Mouse (Mus musculus): ENCODE measurements at regions not wholly inside any gene's neighbourhood (a gene's known extent, or its start where the extent isn't known, plus 50 kb on each side); places are given as distances from the start of the nearest gene placed in this dataset.

GRCm38 (mm10) chr13:83741591-83742021 is 237.8 kb downstream of the Mef2c start:
- TF ChIP-seq CHD2 (IDR thresholded peaks at IDR 0.05; ENCODE audit: low read depth, low read length) (no peak), ZC3H11A (IDR thresholded peaks at IDR 0.05; ENCODE audit: borderline replicate concordance, low read depth, low read length) (no peak), HCFC1 (IDR thresholded peaks at IDR 0.05; ENCODE audit: borderline replicate concordance, insufficient read depth, low read length) (no peak), MAFK (IDR thresholded peaks at IDR 0.05; ENCODE audit: insufficient read depth, low read depth, low read length) (no peak), ZNF384 (IDR thresholded peaks at IDR 0.05; ENCODE audit: low read depth, low read length) (no peak)
- no peak overlapping the region for H3K4me3 ChIP-seq (ENCODE audit: insufficient read depth in 1 of 2, low read depth in 1 of 2, low read length in 2 of 2, poor library complexity in 1 of 2, severe bottlenecking in 1 of 2)
- in situ Hi-C loops (cut with MboI; ENCODE audit: low sequenced_read_pairs in 2 of 2, unreplicated experiment in 2 of 2): no loop called here
- H3K9me3 ChIP-seq (ENCODE audit: control insufficient read depth, insufficient read depth, low read depth, low read length): no peaks in the 10 kb centered on the region
- H3K36me3 ChIP-seq (ENCODE audit: control insufficient read depth, insufficient read depth, low read length, poor library complexity, severe bottlenecking): no peaks in the 10 kb centered on the region
- H3K27ac ChIP-seq (ENCODE audit: insufficient read depth, low read depth, low read length, poor library complexity, severe bottlenecking): no peak overlapping the region
- H3K9ac ChIP-seq (ENCODE audit: insufficient read depth, low read depth, low read length, poor library complexity, severe bottlenecking): no peak overlapping the region
- H3K4me1 ChIP-seq (ENCODE audit: control insufficient read depth in 2 of 2, insufficient read depth in 2 of 2, low read length in 2 of 2, poor library complexity in 1 of 2): peaks cover 3 to 4% of the 10 kb centered on the region in 2 experiments; a peak in 3 of 4 replicates
- no peak for DNase-seq (ENCODE audit: low read depth, low spot score)

DNA sequence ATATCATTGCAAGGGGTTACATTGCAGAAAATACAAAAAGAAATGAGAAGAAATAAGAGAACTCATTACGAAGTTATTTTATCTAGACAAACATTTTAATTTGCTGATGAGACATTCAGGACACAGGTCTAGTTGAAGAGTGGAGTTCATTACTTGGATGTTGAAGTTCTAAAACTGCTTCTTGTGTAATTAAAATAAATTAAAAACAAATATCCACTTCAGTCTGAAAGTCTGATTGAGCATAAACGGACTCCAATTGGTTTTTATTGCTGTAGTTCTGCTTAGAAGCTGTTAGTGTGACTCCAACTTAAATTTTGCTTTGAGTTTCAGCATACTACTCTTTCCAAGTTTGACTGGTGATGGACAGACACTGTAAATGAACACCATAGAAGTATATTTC is 238.3 kb downstream of the Mef2c start:
- Histone ChIP-seq H3K9ac (ENCODE audit: insufficient read depth, low read depth, low read length, poor library complexity, severe bottlenecking) (no peak overlapping the region), H3K9me3 (ENCODE audit: control insufficient read depth, insufficient read depth, low read depth, low read length) (no peaks in the 10 kb centered on the region), H3K4me3 (ENCODE audit: insufficient read depth in 1 of 2, low read depth in 1 of 2, low read length in 2 of 2, poor library complexity in 1 of 2, severe bottlenecking in 1 of 2) (no peak overlapping the region), H3K36me3 (ENCODE audit: control insufficient read depth, insufficient read depth, low read length, poor library complexity, severe bottlenecking) (no peaks in the 10 kb centered on the region), H3K27ac (ENCODE audit: insufficient read depth, low read depth, low read length, poor library complexity, severe bottlenecking) (no peak overlapping the region), H3K4me1 (ENCODE audit: control insufficient read depth in 2 of 2, insufficient read depth in 2 of 2, low read length in 2 of 2, poor library complexity in 1 of 2) (peaks cover 3 to 4% of the 10 kb centered on the region in 2 experiments; a peak in 3 of 4 replicates)
- in situ Hi-C loops (cut with MboI; ENCODE audit: low sequenced_read_pairs in 2 of 2, unreplicated experiment in 2 of 2): no loop called here
- TF ChIP-seq HCFC1 (IDR thresholded peaks at IDR 0.05; ENCODE audit: borderline replicate concordance, insufficient read depth, low read length) (no peak), MAFK (IDR thresholded peaks at IDR 0.05; ENCODE audit: insufficient read depth, low read depth, low read length) (no peak), ZC3H11A (IDR thresholded peaks at IDR 0.05; ENCODE audit: borderline replicate concordance, low read depth, low read length) (no peak), ZNF384 (IDR thresholded peaks at IDR 0.05; ENCODE audit: low read depth, low read length) (no peak), CHD2 (IDR thresholded peaks at IDR 0.05; ENCODE audit: low read depth, low read length) (no peak)
- no peak for DNase-seq (ENCODE audit: low read depth, low spot score)

GRCm38 (mm10) chr13:83742546-83742945 is 238.7 kb downstream of the Mef2c start:
- in situ Hi-C loops (cut with MboI; ENCODE audit: low sequenced_read_pairs in 2 of 2, unreplicated experiment in 2 of 2): no loop called here
- H3K4me3 ChIP-seq (ENCODE audit: insufficient read depth in 1 of 2, low read depth in 1 of 2, low read length in 2 of 2, poor library complexity in 1 of 2, severe bottlenecking in 1 of 2): no peak overlapping the region
- TF ChIP-seq MAFK (IDR thresholded peaks at IDR 0.05; ENCODE audit: insufficient read depth, low read depth, low read length): no peak
- no peak for TF ChIP-seq ZC3H11A (IDR thresholded peaks at IDR 0.05; ENCODE audit: borderline replicate concordance, low read depth, low read length)
- no peak for TF ChIP-seq ZNF384 (IDR thresholded peaks at IDR 0.05; ENCODE audit: low read depth, low read length)
- no peak for TF ChIP-seq CHD2 (IDR thresholded peaks at IDR 0.05; ENCODE audit: low read depth, low read length)
- no peak for TF ChIP-seq HCFC1 (IDR thresholded peaks at IDR 0.05; ENCODE audit: borderline replicate concordance, insufficient read depth, low read length)
- H3K9me3 ChIP-seq (ENCODE audit: control insufficient read depth, insufficient read depth, low read depth, low read length): no peaks in the 10 kb centered on the region
- DNase-seq (ENCODE audit: low read depth, low spot score): no peak
- H3K27ac ChIP-seq (ENCODE audit: insufficient read depth, low read depth, low read length, poor library complexity, severe bottlenecking): no peak overlapping the region
- peaks cover 3 to 4% of the 10 kb centered on the region in 2 experiments; a peak in 3 of 4 replicates for H3K4me1 ChIP-seq (ENCODE audit: control insufficient read depth in 2 of 2, insufficient read depth in 2 of 2, low read length in 2 of 2, poor library complexity in 1 of 2)
- H3K36me3 ChIP-seq (ENCODE audit: control insufficient read depth, insufficient read depth, low read length, poor library complexity, severe bottlenecking): no peaks in the 10 kb centered on the region
- H3K9ac ChIP-seq (ENCODE audit: insufficient read depth, low read depth, low read length, poor library complexity, severe bottlenecking): no peak overlapping the region

GRCm38 (mm10) chr13:83743381-83743780 is 239.5 kb downstream of the Mef2c start:
- DNase-seq (ENCODE audit: low read depth, low spot score): no peak

More at GRCm38 (mm10) chr13:83743381-83743780, 239.5 kb downstream of the Mef2c start:
- H3K9me3 ChIP-seq (ENCODE audit: control insufficient read depth, insufficient read depth, low read depth, low read length): no peaks in the 10 kb centered on the region
- no peak overlapping the region for H3K27ac ChIP-seq (ENCODE audit: insufficient read depth, low read depth, low read length, poor library complexity, severe bottlenecking)
- H3K9ac ChIP-seq (ENCODE audit: insufficient read depth, low read depth, low read length, poor library complexity, severe bottlenecking): no peak overlapping the region
- in situ Hi-C loops (cut with MboI; ENCODE audit: low sequenced_read_pairs in 2 of 2, unreplicated experiment in 2 of 2): no loop called here
- peaks cover 0 to 3% of the 10 kb centered on the region in 2 experiments; a peak in 2 of 4 replicates for H3K4me1 ChIP-seq (ENCODE audit: control insufficient read depth in 2 of 2, insufficient read depth in 2 of 2, low read length in 2 of 2, poor library complexity in 1 of 2)
- TF ChIP-seq HCFC1 (IDR thresholded peaks at IDR 0.05; ENCODE audit: borderline replicate concordance, insufficient read depth, low read length) (no peak), ZNF384 (IDR thresholded peaks at IDR 0.05; ENCODE audit: low read depth, low read length) (no peak), ZC3H11A (IDR thresholded peaks at IDR 0.05; ENCODE audit: borderline replicate concordance, low read depth, low read length) (no peak), CHD2 (IDR thresholded peaks at IDR 0.05; ENCODE audit: low read depth, low read length) (no peak), MAFK (IDR thresholded peaks at IDR 0.05; ENCODE audit: insufficient read depth, low read depth, low read length) (no peak)
- no peak overlapping the region for H3K4me3 ChIP-seq (ENCODE audit: insufficient read depth in 1 of 2, low read depth in 1 of 2, low read length in 2 of 2, poor library complexity in 1 of 2, severe bottlenecking in 1 of 2)
- H3K36me3 ChIP-seq (ENCODE audit: control insufficient read depth, insufficient read depth, low read length, poor library complexity, severe bottlenecking): no peaks in the 10 kb centered on the region
